In the genomic region with DNA sequence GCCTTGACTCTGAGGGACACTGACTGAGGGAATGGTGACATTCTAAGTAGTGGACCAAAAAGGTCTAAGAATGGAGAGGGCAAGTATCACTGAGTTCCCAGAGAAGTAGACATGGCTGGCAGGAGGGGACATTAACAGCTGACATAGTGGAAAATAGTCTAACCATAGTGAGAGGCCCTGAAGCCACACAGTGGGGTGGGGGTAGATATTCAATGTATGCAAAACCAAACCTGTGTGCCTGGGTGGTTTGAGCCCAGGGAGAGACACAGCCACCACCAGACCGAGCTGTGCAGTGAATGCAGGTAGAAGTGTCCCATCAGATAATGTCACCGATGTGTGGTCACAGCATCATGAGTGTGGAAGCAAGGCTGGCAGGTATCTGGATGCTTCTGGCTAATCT, we compare ENCODE assay signal across 27 mouse cellular contexts. TPM values are rescaled to one million over a fixed set of nuclear protein-coding genes. Genes with fewer than 3 reads are reported as not detected.
"Had no signal": no experiment of that assay in that cellular context is flagged by ENCODE, and none has a peak within 500 bp of the region (broad histone marks: within the 10 kb centered on the region; RNA-seq: fewer than 3 reads in every experiment).

No protein-coding gene starts in this region.

- H3K4me2 ChIP-seq: heart, embryonic 12.5 days; hindbrain, embryonic 12.5 days; hindbrain, embryonic 14.5 days; intestine, embryonic 15.5 days; limb, embryonic 13.5 days; limb, embryonic 15.5 days; liver, embryonic 12.5 days had no signal

- H3K27ac ChIP-seq: gastrocnemius, adult 2 months; heart, embryonic 10.5 days; hindbrain, embryonic 10.5 days; hindbrain, embryonic 12.5 days; hindbrain, embryonic 14.5 days; intestine, embryonic 15.5 days; left cerebral cortex, adult 2 months; limb, embryonic 13.5 days; limb, embryonic 15.5 days; liver, embryonic 12.5 days; liver, embryonic 14.5 days had no signal

- H3K9ac ChIP-seq: heart, embryonic 12.5 days; hindbrain, embryonic 12.5 days; hindbrain, embryonic 14.5 days; intestine, embryonic 15.5 days; limb, embryonic 13.5 days; limb, embryonic 15.5 days; liver, embryonic 12.5 days; liver, embryonic 14.5 days had no signal

- H3K36me3 ChIP-seq: heart, embryonic 10.5 days; heart, embryonic 12.5 days; hindbrain, embryonic 10.5 days; hindbrain, embryonic 12.5 days; intestine, embryonic 15.5 days; limb, embryonic 13.5 days; limb, embryonic 15.5 days; liver, embryonic 12.5 days had no signal

- ATAC-seq: hindbrain, embryonic 16.5 days; intestine, embryonic 15.5 days; intestine, postnatal 0 days; liver, embryonic 12.5 days had no signal

- DNase-seq: gastrocnemius, adult 2 months; gastrocnemius, postnatal 10 days; gastrocnemius, postnatal 25 days; heart, adult 18-20 months; heart, postnatal 10 days; heart, postnatal 4 days; kidney, adult 18-20 months; kidney, adult 8-10 months; kidney, postnatal 10 days; kidney, postnatal 25 days; kidney, postnatal 4 days had no signal

- H3K4me3 ChIP-seq: gastrocnemius, adult 2 months; heart, embryonic 10.5 days; heart, embryonic 12.5 days; hindbrain, embryonic 10.5 days; hindbrain, embryonic 12.5 days; intestine, embryonic 15.5 days; left cerebral cortex, adult 2 months; limb, embryonic 13.5 days; limb, embryonic 15.5 days; liver, embryonic 12.5 days had no signal

- H3K4me1 ChIP-seq: limb, embryonic 13.5 days; limb, embryonic 15.5 days had no signal

- H3K9me3 ChIP-seq: heart, embryonic 10.5 days; heart, embryonic 12.5 days; hindbrain, embryonic 10.5 days; hindbrain, embryonic 12.5 days; intestine, embryonic 15.5 days; limb, embryonic 13.5 days; limb, embryonic 15.5 days; liver, embryonic 12.5 days had no signal

- H3K27me3 ChIP-seq: intestine, embryonic 15.5 days; limb, embryonic 15.5 days; liver, embryonic 12.5 days had no signal

RNA-seq across cellular contexts. Expression of gene Cd247, which starts 33.5 kb away (rescaled TPM):
- total RNA-seq: layer of hippocampus, adult 18-20 months; layer of hippocampus, postnatal 25 days; left cerebral cortex, adult 2 months; left cerebral cortex, postnatal 14 days had no signal
